Mouse (Mus musculus): Measurements from ENCODE around the gene Trpv2. TPM values are rescaled to one million over a fixed set of nuclear protein-coding genes. Genes with fewer than 3 reads are reported as not detected.

The Trpv2 gene
- total RNA-seq, 2 experiments from 2014 or later = 2.0 to 3.7 TPM

- DNase-seq = peak; percentile 83 to 86
Measured at GRCm38 (mm10) chr11:62629352-62630224, 55.3 kb downstream of the Trpv2 start.

- no peak for DNase-seq
Measured at GRCm38 (mm10) chr11:62630225-62630821, 56.0 kb downstream of the Trpv2 start.

- no peak for DNase-seq
Measured at GRCm38 (mm10) chr11:62631138-62631537, 56.9 kb downstream of the Trpv2 start.

- no peak for DNase-seq
Measured at GRCm38 (mm10) chr11:62635406-62635805, 61.1 kb downstream of the Trpv2 start.

GRCm38 (mm10) chr11:62636105-62636839 is 62.0 kb downstream of the Trpv2 start:
- DNase-seq = no peak

- DNase-seq = peak in 1 of 2 experiments; percentile 31
Measured at GRCm38 (mm10) chr11:62636840-62637221, 62.5 kb downstream of the Trpv2 start.

GRCm38 (mm10) chr11:62637401-62637800 is 63.1 kb downstream of the Trpv2 start:
- peak; percentile 65 to 69 for DNase-seq

- DNase-seq = peak; percentile 73 to 78
Measured at GRCm38 (mm10) chr11:62637806-62638205, 63.5 kb downstream of the Trpv2 start.

- no peak for DNase-seq
Measured at GRCm38 (mm10) chr11:62638402-62638801, 64.1 kb downstream of the Trpv2 start.

- DNase-seq = no peak
Measured at GRCm38 (mm10) chr11:62640378-62640777, 66.1 kb downstream of the Trpv2 start.

GRCm38 (mm10) chr11:62642023-62642844 is 67.9 kb downstream of the Trpv2 start:
- no peak for DNase-seq

- DNase-seq = peak; percentile 56 to 65
Measured at GRCm38 (mm10) chr11:62643011-62643631, 68.8 kb downstream of the Trpv2 start.

GRCm38 (mm10) chr11:62643681-62644363 is 69.5 kb downstream of the Trpv2 start:
- DNase-seq = peak in 1 of 2 experiments; percentile 40

- no peak for DNase-seq
Measured at GRCm38 (mm10) chr11:62644602-62645336, 70.5 kb downstream of the Trpv2 start.

GRCm38 (mm10) chr11:62645337-62645675 is 71.0 kb downstream of the Trpv2 start:
- peak; percentile 61 to 67 for DNase-seq

- peak; percentile 58 to 72 for DNase-seq
Measured at GRCm38 (mm10) chr11:62645732-62646494, 71.6 kb downstream of the Trpv2 start.

GRCm38 (mm10) chr11:62646495-62646843 is 72.2 kb downstream of the Trpv2 start:
- no peak for DNase-seq

GRCm38 (mm10) chr11:62646958-62647515 is 72.8 kb downstream of the Trpv2 start:
- DNase-seq = no peak
